8 mouse cellular contexts compared by ENCODE assay signal in genomic region chr5:122501101-122502076, GRCm38 (mm10). TPM values are rescaled to one million over a fixed set of nuclear protein-coding genes. Genes with fewer than 3 reads are reported as not detected.
DNase-seq lines count a peak whose midpoint lies in the region; ATAC-seq and TF ChIP-seq lines count a peak whose summit lies in the region.

No protein-coding gene starts in this region.

- peak overlapping the region; percentile 99 for H3K27ac ChIP-seq in embryonic facial prominence, embryonic 14.5 days (replicated peaks; ENCODE audit: low read depth, low read length)
- H3K27ac ChIP-seq in heart, embryonic 16.5 days (ENCODE audit: low read length) = peak overlapping the region; percentile 99
- peak overlapping the region; percentile 99 for H3K27ac ChIP-seq in lung, embryonic 14.5 days (ENCODE audit: low read depth)
- H3K27ac ChIP-seq in neural tube, embryonic 15.5 days (replicated peaks) = peak overlapping the region; percentile 99

- H3K27me3 ChIP-seq in embryonic facial prominence, embryonic 14.5 days (replicated peaks; ENCODE audit: control insufficient read depth, insufficient read depth, low read length) = no peaks in the 10 kb centered on the region
- no peaks in the 10 kb centered on the region for H3K27me3 ChIP-seq in heart, embryonic 16.5 days (ENCODE audit: control insufficient read depth, insufficient read depth, low read length)
- no peaks in the 10 kb centered on the region for H3K27me3 ChIP-seq in lung, embryonic 14.5 days (ENCODE audit: insufficient read depth, low read length)
- no peaks in the 10 kb centered on the region for H3K27me3 ChIP-seq in neural tube, embryonic 15.5 days (replicated peaks)

- H3K36me3 ChIP-seq in embryonic facial prominence, embryonic 14.5 days (ENCODE audit: control insufficient read depth, insufficient read depth, low read length) = peaks cover 26% of the 10 kb centered on the region
- peaks cover 3% of the 10 kb centered on the region; the same call in 1 of the 2 replicates for H3K36me3 ChIP-seq in heart, embryonic 16.5 days (ENCODE audit: control insufficient read depth, insufficient read depth)
- peaks cover 31% of the 10 kb centered on the region for H3K36me3 ChIP-seq in lung, embryonic 14.5 days (ENCODE audit: insufficient read depth)
- no peaks in the 10 kb centered on the region for H3K36me3 ChIP-seq in neural tube, embryonic 15.5 days

- peak; percentile 32 to 35 for DNase-seq in CD8-positive naive resting alpha-beta T cell, adult 2 months (ENCODE audit: low read depth in 2 of 2, low spot score in 2 of 2)
- DNase-seq in adrenal gland, postnatal 25 days = peak; percentile 69
- peak; percentile 34 for DNase-seq in embryonic facial prominence, embryonic 14.5 days (ENCODE audit: low spot score)
- peak; percentile 62 to 79 for DNase-seq in kidney, postnatal 25 days
- peak; percentile 69 for DNase-seq in lung, embryonic 14.5 days
- DNase-seq in thymus, postnatal 36 days = peak; percentile 50 to 61

- peak overlapping the region; percentile 75 for H3K4me2 ChIP-seq in embryonic facial prominence, embryonic 14.5 days (ENCODE audit: low read depth, low read length)
- peak overlapping the region; percentile 63 for H3K4me2 ChIP-seq in heart, embryonic 16.5 days (ENCODE audit: low read depth, low read length)
- H3K4me2 ChIP-seq in lung, embryonic 14.5 days = peak overlapping the region; percentile 90
- H3K4me2 ChIP-seq in neural tube, embryonic 15.5 days = peak overlapping the region; percentile 86

- ATAC-seq in embryonic facial prominence, embryonic 14.5 days (ENCODE audit: low read depth) = peak; percentile 45
- ATAC-seq in heart, embryonic 16.5 days (replicated peaks; ENCODE audit: extremely low read depth, insufficient read depth, low FRiP score) = peak; percentile 8
- ATAC-seq in lung, embryonic 14.5 days (ENCODE audit: insufficient read depth) = peak; percentile 33
- peak; percentile 22 for ATAC-seq in neural tube, embryonic 15.5 days (ENCODE audit: low FRiP score)

- H3K9me3 ChIP-seq in embryonic facial prominence, embryonic 14.5 days (ENCODE audit: control insufficient read depth, low read length) = no peaks in the 10 kb centered on the region
- H3K9me3 ChIP-seq in heart, embryonic 16.5 days (replicated peaks; ENCODE audit: control insufficient read depth, low read length) = peaks cover under 1% of the 10 kb centered on the region
- H3K9me3 ChIP-seq in lung, embryonic 14.5 days (ENCODE audit: low read depth, low read length) = peaks cover under 1% of the 10 kb centered on the region; the same call in 1 of the 2 replicates
- no peaks in the 10 kb centered on the region for H3K9me3 ChIP-seq in neural tube, embryonic 15.5 days (replicated peaks)

- peak overlapping the region; percentile 99 for H3K9ac ChIP-seq in embryonic facial prominence, embryonic 14.5 days (ENCODE audit: low read depth, low read length)
- H3K9ac ChIP-seq in heart, embryonic 16.5 days (ENCODE audit: low read length) = peak overlapping the region; percentile 100
- H3K9ac ChIP-seq in lung, embryonic 14.5 days = peak overlapping the region; percentile 99
- H3K9ac ChIP-seq in neural tube, embryonic 15.5 days (replicated peaks) = peak overlapping the region; percentile 99

- under 1% methylated on average over 55 of the region's 113 CpGs for WGBS in embryonic facial prominence, embryonic 14.5 days
- under 1% methylated on average over 113 of the region's 113 CpGs for WGBS in heart, embryonic 16.5 days
- WGBS in lung, embryonic 14.5 days = under 1% methylated on average over 105 of the region's 113 CpGs
- under 1% methylated on average over 104 of the region's 113 CpGs for WGBS in neural tube, embryonic 15.5 days

- H3K4me3 ChIP-seq in embryonic facial prominence, embryonic 14.5 days (ENCODE audit: low read depth, low read length) = peak overlapping the region; percentile 97
- H3K4me3 ChIP-seq in heart, embryonic 16.5 days (ENCODE audit: low read length) = peak overlapping the region; percentile 99
- H3K4me3 ChIP-seq in lung, embryonic 14.5 days (ENCODE audit: low read depth, low read length) = peak overlapping the region; percentile 99
- peak overlapping the region; percentile 96 for H3K4me3 ChIP-seq in neural tube, embryonic 15.5 days (replicated peaks)

- peaks cover 28% of the 10 kb centered on the region for H3K4me1 ChIP-seq in embryonic facial prominence, embryonic 14.5 days (ENCODE audit: control insufficient read depth, insufficient read depth, low read length)
- peaks cover 22% of the 10 kb centered on the region for H3K4me1 ChIP-seq in heart, embryonic 16.5 days (ENCODE audit: control insufficient read depth, insufficient read depth, low read length)
- peaks cover 11% of the 10 kb centered on the region for H3K4me1 ChIP-seq in lung, embryonic 14.5 days (ENCODE audit: insufficient read depth)
- H3K4me1 ChIP-seq in neural tube, embryonic 15.5 days = peaks cover 43% of the 10 kb centered on the region

- TF ChIP-seq CTCF in lung, embryonic 14.5 days (IDR thresholded peaks at IDR 0.05; ENCODE audit: low read depth) = no peak

RNA-seq across cellular contexts. Expression of gene Atp2a2, which starts 0.6 kb away (rescaled TPM):
- 176 and 179 TPM in 2 replicates for total RNA-seq in adrenal gland, postnatal 25 days (2021)
- polyA plus RNA-seq in embryonic facial prominence, embryonic 14.5 days (2014; fragmentation: Nextera tagmentation; extraction: Ambion mirVana) = 47.6 and 52.6 TPM in 2 replicates
- polyA plus RNA-seq in heart, embryonic 16.5 days (2015; fragmentation: Nextera tagmentation; extraction: Ambion mirVana) = 306 and 316 TPM in 2 replicates
- polyA plus RNA-seq in lung, embryonic 14.5 days (2014; fragmentation: Nextera tagmentation; extraction: Ambion mirVana) = 43.8 and 45.5 TPM in 2 replicates
- polyA plus RNA-seq in neural tube, embryonic 15.5 days (2015; fragmentation: Nextera tagmentation; extraction: Ambion mirVana) = 49.4 and 52.0 TPM in 2 replicates

Comparison
In these comparisons a context has a peak if more than half of its experiments do, and no peak if none do; other contexts are left out.
1. Peak in every context shown above with its lines: DNase-seq, ATAC-seq, H3K4me3 ChIP-seq and H3K27ac ChIP-seq.